Mouse (Mus musculus) liver, adult 2 months (tissue): ENCODE data around the gene Gabarapl2.

Source experiments
- CTCF ChIP-seq: fragments of 200-500 bp; IDR thresholded peaks from 2 replicates; pipeline ENCODE4 v1.5.1; 2011; ENCODE audit warnings: low read depth, low read length, control low read depth
- POLR2A ChIP-seq: fragments of 200-500 bp; IDR thresholded peaks from 2 replicates; pipeline ENCODE4 v1.6.1; 2011; ENCODE audit warnings: low read length, control low read depth; ENCODE audit not compliant: insufficient read depth; ENCODE audit errors: extremely low read depth

GRCm38 (mm10) chr8:111963546-111963945, 23.0 kb downstream of the Gabarapl2 start:
- TF ChIP-seq CTCF = no peak
- no peak for TF ChIP-seq POLR2A
